7 mouse cellular contexts compared by ENCODE assay signal in the genomic region with DNA sequence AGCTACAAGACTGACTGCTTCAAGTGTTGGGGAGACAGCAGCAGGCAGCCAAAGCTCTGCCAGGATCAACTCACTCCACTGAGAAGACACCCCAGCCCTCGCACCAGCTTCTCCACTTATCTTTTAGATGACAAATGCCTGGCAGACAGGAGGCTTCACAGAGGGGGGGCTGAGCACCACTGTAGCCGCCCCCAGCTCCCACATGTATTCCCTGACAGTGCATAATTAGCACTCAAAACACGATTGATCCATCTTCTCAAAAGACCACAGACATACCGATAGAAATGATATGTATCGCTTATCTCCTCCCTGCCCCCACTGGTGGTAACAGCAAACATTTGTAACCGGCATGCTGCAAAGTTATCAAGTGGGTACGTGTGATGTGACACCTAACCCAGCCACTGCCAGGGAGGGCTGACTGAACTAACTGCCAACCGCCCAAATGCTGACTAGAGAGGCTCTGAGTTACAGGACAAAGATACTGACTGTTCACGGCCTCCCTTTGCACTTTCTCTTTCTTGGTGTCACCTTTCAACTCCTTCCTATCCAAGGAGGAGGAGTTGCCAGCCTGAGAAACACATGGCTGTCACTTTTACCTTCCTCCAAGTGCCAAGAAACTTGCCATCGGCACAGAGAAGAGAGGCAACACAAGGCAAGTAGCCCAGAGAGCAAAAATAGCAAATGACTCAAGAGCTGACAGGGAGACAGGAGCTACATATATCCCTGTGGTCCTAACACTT.
DNase-seq lines count a peak whose midpoint lies in the region; ATAC-seq and TF ChIP-seq lines count a peak whose summit lies in the region.

No protein-coding gene starts in this region.

- no peak overlapping the region for H3K27ac ChIP-seq in stomach, embryonic 15.5 days
- no peak overlapping the region for H3K27ac ChIP-seq in stomach, postnatal 0 days (replicated peaks)

- no peak overlapping the region for H3K4me3 ChIP-seq in stomach, embryonic 15.5 days (replicated peaks)
- no peak overlapping the region for H3K4me3 ChIP-seq in stomach, postnatal 0 days (ENCODE audit: low read depth, low read length)

- no peaks in the 10 kb centered on the region for H3K36me3 ChIP-seq in stomach, embryonic 15.5 days
- H3K36me3 ChIP-seq in stomach, postnatal 0 days (ENCODE audit: control insufficient read depth, insufficient read depth, low read length): no peaks in the 10 kb centered on the region

- no peak overlapping the region for H3K4me2 ChIP-seq in stomach, embryonic 15.5 days
- H3K4me2 ChIP-seq in stomach, postnatal 0 days (replicated peaks; ENCODE audit: low read depth): no peak overlapping the region

- no peaks in the 10 kb centered on the region for H3K27me3 ChIP-seq in stomach, embryonic 15.5 days (replicated peaks)
- H3K27me3 ChIP-seq in stomach, postnatal 0 days (ENCODE audit: control insufficient read depth, insufficient read depth, low read length): no peaks in the 10 kb centered on the region

- ATAC-seq in stomach, embryonic 15.5 days (ENCODE audit: insufficient read depth, low FRiP score, low read depth): peak; percentile 47; the same call in 1 of the 2 replicates
- no peak for ATAC-seq in stomach, postnatal 0 days (ENCODE audit: low FRiP score, low TSS enrichment)

- H3K9me3 ChIP-seq in stomach, embryonic 15.5 days: no peaks in the 10 kb centered on the region
- no peaks in the 10 kb centered on the region for H3K9me3 ChIP-seq in stomach, postnatal 0 days (ENCODE audit: control insufficient read depth, low read length)

- no peak for TF ChIP-seq CTCF in stomach, postnatal 0 days (IDR thresholded peaks at IDR 0.05; ENCODE audit: low read depth)

- no peak for TF ChIP-seq EP300 in stomach, postnatal 0 days (optimal IDR thresholded peaks at IDR 0.05)

- 24% methylated on average over 10 of the region's 10 CpGs for WGBS in stomach, embryonic 15.5 days
- 28% methylated on average over 10 of the region's 10 CpGs for WGBS in stomach, postnatal 0 days

- no peak for DNase-seq in stomach, postnatal 0 days (ENCODE audit: low spot score)
- peak; percentile 20 to 60 for DNase-seq in frontal cortex, postnatal 14 days (ENCODE audit: low spot score in 2 of 2)
- DNase-seq in layer of hippocampus, postnatal 36 days: peak; percentile 54 to 62
- peak; percentile 49 for DNase-seq in right cerebral cortex, postnatal 25 days
- DNase-seq in cerebellum, postnatal 25 days: no peak
- DNase-seq in B cell, adult 2 months: no peak

- no peak overlapping the region for H3K9ac ChIP-seq in stomach, embryonic 15.5 days
- no peak overlapping the region for H3K9ac ChIP-seq in stomach, postnatal 0 days (ENCODE audit: low read length)

- H3K4me1 ChIP-seq in stomach, embryonic 15.5 days: no peaks in the 10 kb centered on the region
- no peaks in the 10 kb centered on the region for H3K4me1 ChIP-seq in stomach, postnatal 0 days (replicated peaks; ENCODE audit: control insufficient read depth, insufficient read depth)

Comparison
In these comparisons a context has a peak if more than half of its experiments do, and no peak if none do; other contexts are left out.
1. DNase-seq: peak in frontal cortex, postnatal 14 days (2 of 2), layer of hippocampus, postnatal 36 days (2 of 2) and right cerebral cortex, postnatal 25 days (single experiment); none in stomach, postnatal 0 days (single experiment), cerebellum, postnatal 25 days (0 of 2) and B cell, adult 2 months (0 of 2).